Mouse (Mus musculus) liver, adult 2 months (tissue): ENCODE data around the gene Tmem109.

Source experiments
- CTCF ChIP-seq: fragments of 200-500 bp; IDR thresholded peaks from 2 replicates; pipeline ENCODE4 v1.5.1; 2011; ENCODE audit warnings: low read depth, low read length, control low read depth
- POLR2A ChIP-seq: fragments of 200-500 bp; IDR thresholded peaks from 2 replicates; pipeline ENCODE4 v1.6.1; 2011; ENCODE audit warnings: low read length, control low read depth; ENCODE audit not compliant: insufficient read depth; ENCODE audit errors: extremely low read depth

- no peak for TF ChIP-seq CTCF
- TF ChIP-seq POLR2A: no peak
These were observed 53.5 kb downstream of the Tmem109 start for GRCm38 (mm10) chr19:10828321-10828720.
